ENCODE assay signal across 35 mouse cellular contexts in the genomic region with DNA sequence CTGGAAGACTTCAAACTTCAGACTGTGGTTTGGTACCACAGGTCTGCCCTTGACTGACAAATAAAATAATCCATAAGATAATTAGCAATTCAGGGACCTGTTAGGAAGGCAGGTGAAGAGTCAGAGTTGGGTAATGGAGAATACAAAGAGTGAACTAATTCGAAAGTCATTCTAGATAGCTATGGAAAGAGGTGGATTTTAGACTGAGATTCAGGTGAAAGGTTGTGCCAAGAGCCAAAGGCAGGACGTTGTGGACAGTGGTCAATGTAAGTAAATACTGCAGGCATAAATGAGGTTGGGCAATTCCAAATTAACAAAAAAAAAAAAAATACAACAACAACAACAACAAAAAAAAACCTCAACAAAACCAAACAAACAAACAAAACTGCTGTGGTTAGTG.
"Had no signal": no experiment of that assay in that cellular context is flagged by ENCODE, and none has a peak within 500 bp of the region (broad histone marks: within the 10 kb centered on the region; RNA-seq: fewer than 3 reads in every experiment).

No protein-coding gene starts in this region.

- H3K4me2 ChIP-seq: heart, embryonic 11.5 days; heart, embryonic 12.5 days; heart, embryonic 13.5 days; heart, embryonic 15.5 days; hindbrain, embryonic 12.5 days; hindbrain, embryonic 13.5 days; hindbrain, embryonic 14.5 days; hindbrain, embryonic 15.5 days; intestine, embryonic 15.5 days; kidney, embryonic 15.5 days had no signal

- H3K9me3 ChIP-seq: heart, embryonic 10.5 days; heart, embryonic 12.5 days; heart, embryonic 13.5 days; heart, embryonic 15.5 days; hindbrain, embryonic 10.5 days; hindbrain, embryonic 12.5 days; hindbrain, embryonic 13.5 days; hindbrain, embryonic 15.5 days; intestine, embryonic 15.5 days; kidney, embryonic 15.5 days had no signal

- H3K4me3 ChIP-seq: heart, embryonic 10.5 days; heart, embryonic 12.5 days; heart, embryonic 13.5 days; heart, embryonic 15.5 days; hindbrain, embryonic 10.5 days; hindbrain, embryonic 12.5 days; hindbrain, embryonic 13.5 days; hindbrain, embryonic 15.5 days; intestine, embryonic 15.5 days; kidney, embryonic 15.5 days; layer of hippocampus, adult 2 months had no signal

- H3K27me3 ChIP-seq: heart, embryonic 12.5 days; heart, embryonic 13.5 days; heart, embryonic 15.5 days; hindbrain, embryonic 12.5 days; hindbrain, embryonic 13.5 days; hindbrain, embryonic 15.5 days; intestine, embryonic 15.5 days; kidney, embryonic 15.5 days had no signal

- DNase-seq: heart, postnatal 10 days; heart, postnatal 14 days; heart, postnatal 36 days; heart, postnatal 4 days; kidney, adult 11 months; kidney, adult 18-20 months; kidney, adult 2 months; kidney, adult 8-10 months; kidney, adult 9 months; kidney, postnatal 10 days; kidney, postnatal 14 days; kidney, postnatal 25 days; kidney, postnatal 36 days; kidney, postnatal 4 days; layer of hippocampus, adult 9-11 months; layer of hippocampus, postnatal 36 days had no signal

- ATAC-seq: hindbrain, embryonic 16.5 days; hindbrain, postnatal 0 days; inflammation-experienced regulatory T-cells, adult 6 months; intestine, embryonic 15.5 days; intestine, embryonic 16.5 days; intestine, postnatal 0 days had no signal

- H3K9ac ChIP-seq: heart, embryonic 12.5 days; heart, embryonic 13.5 days; heart, embryonic 15.5 days; hindbrain, embryonic 12.5 days; hindbrain, embryonic 13.5 days; hindbrain, embryonic 14.5 days; hindbrain, embryonic 15.5 days; intestine, embryonic 15.5 days; kidney, embryonic 15.5 days had no signal

- H3K36me3 ChIP-seq: heart, embryonic 10.5 days; heart, embryonic 12.5 days; heart, embryonic 13.5 days; heart, embryonic 15.5 days; hindbrain, embryonic 10.5 days; hindbrain, embryonic 12.5 days; hindbrain, embryonic 13.5 days; hindbrain, embryonic 15.5 days; intestine, embryonic 15.5 days; kidney, embryonic 15.5 days had no signal

- H3K27ac ChIP-seq: heart, embryonic 10.5 days; heart, embryonic 13.5 days; heart, embryonic 15.5 days; hindbrain, embryonic 10.5 days; hindbrain, embryonic 12.5 days; hindbrain, embryonic 13.5 days; hindbrain, embryonic 14.5 days; hindbrain, embryonic 15.5 days; hindbrain, postnatal 0 days; intestine, embryonic 15.5 days; kidney, embryonic 15.5 days; kidney, postnatal 0 days; layer of hippocampus, adult 2 months had no signal

- H3K4me1 ChIP-seq: heart, embryonic 13.5 days; heart, embryonic 15.5 days; hindbrain, embryonic 10.5 days; hindbrain, embryonic 12.5 days; hindbrain, embryonic 13.5 days; hindbrain, embryonic 15.5 days; intestine, embryonic 15.5 days had no signal
